Mouse (Mus musculus) thymus, postnatal 25 days (tissue): ENCODE measurements around the gene Foxf2.
A peak's percentile ranks its signal among the peaks of the same experiment; 100 is the strongest.

Source experiments
- DNase-seq: peaks from one replicate; pipeline ENCODE4 v3.0.0; 2022

Foxf2 gene

GRCm38 (mm10) chr13:31625333-31626101 is at the start of gene Foxf2:
TSS of gene Foxf2 (plus strand) at chr13:31625816.
- no peak for DNase-seq

GRCm38 (mm10) chr13:31576696-31577095 is 48.9 kb upstream of the Foxf2 start:
- no peak for DNase-seq

DNA sequence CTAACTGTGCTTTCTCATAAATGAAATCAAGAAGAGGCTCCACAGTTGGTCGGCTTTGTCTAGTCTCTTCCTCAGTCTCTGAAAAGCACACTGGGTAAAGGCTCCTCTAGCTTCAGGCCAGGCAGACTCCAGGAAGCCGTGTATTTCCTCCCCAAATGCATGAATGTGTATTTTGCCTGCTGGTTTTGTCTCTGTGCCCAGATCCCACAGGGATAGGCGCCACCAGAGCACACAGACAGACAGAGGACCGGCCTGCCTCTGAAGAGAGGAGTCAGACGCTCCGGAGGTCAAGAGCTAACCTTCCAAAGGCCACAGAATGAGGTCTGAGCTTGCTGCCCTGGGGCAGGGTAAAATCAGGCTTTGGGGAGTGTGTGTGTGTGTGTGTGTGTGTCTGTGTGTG is 48.0 kb upstream of the Foxf2 start:
- no peak for DNase-seq

DNA sequence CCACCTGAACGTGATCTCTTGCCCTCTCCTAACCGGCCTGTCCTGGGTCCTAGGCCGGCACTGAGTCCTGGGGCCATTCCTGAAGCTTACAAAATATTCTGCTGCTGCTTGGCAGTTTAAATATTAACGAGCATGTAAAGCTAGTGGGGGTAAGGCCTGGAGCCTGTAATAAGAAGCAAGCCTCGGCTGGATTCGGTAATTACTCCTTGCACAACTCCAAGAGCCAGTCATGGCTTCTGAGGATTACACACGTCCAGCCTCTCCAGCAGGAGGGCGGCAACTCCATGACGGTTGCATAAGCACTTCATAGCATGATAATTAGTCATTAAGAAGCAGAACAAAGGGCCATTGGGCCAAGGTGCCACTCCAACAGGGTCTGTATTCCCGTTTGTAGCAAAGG is 47.2 kb upstream of the Foxf2 start:
- DNase-seq: no peak

DNA sequence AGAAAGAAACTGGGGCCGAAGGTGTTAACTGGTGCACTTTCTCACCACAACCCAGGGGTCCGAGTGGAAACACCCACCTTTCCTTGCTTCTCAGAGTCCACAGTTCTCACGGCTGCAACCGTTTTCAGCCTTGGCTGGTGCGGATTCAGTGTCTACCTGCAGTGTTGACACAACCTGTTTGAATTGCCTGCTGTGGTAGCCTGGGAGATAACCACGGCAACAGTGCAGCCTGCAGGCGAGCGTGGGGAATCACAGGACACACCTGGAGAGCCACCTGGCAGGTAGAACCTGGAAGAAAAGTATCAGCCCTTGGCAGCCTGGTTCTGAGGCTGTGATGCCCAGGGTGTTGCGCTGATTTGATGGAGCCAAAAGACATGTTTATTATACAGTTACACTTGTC is 45.8 kb upstream of the Foxf2 start:
- DNase-seq: peak; percentile 3

GRCm38 (mm10) chr13:31587341-31587740 is 38.3 kb upstream of the Foxf2 start:
- no peak for DNase-seq

GRCm38 (mm10) chr13:31599576-31599975 is 26.0 kb upstream of the Foxf2 start:
- no peak for DNase-seq

DNA sequence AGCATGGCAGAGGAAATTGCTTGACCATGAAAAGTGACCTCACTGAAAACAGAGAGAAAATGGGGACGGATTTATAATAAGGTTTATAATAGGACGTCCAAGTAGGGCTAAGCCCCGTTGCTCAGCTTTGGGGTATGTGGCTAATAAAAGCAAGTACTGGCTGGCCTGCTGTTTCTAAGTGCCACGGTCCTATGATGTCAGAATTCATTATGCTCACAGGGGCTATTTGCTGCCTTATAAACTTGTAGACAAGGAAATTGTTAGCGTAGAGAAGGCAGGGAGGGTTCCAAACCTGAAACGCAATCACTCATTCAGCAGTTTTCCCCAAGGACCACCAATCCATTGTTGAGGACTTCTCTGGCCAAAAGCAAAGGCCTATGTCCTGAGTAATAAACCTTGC is 21.7 kb upstream of the Foxf2 start:
- DNase-seq: no peak

- DNase-seq: no peak
Measured at GRCm38 (mm10) chr13:31614724-31615465, 10.7 kb upstream of the Foxf2 start.

DNA sequence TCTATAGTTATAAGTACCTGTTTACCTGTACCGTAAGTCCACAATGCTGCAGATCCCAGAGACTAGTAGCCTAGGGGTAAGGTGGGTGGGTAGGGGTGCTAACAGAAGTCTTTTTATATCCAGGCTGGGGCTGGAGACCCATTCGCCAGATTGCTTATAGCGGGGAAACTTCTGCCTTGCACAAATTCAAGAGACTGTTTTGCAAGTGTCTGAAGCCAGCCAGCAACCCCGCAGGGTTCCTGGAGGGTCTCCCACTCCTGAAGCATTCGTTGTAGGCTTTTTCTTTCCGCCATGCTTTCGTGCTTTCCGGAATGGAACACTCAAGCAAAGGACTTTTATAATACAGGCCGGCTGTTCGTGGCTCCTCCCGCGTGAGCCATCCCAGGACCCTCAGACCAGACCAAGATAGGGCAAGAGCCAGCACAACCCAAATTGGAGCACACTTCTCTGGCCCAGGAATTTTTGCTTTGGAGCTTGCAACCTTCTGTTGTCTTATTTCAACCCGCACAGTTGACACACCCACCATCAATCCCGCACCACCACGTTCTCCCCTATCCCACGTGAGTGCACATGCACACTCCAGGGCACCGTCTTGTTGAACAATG is 10.0 kb upstream of the Foxf2 start:
- DNase-seq: no peak

DNA sequence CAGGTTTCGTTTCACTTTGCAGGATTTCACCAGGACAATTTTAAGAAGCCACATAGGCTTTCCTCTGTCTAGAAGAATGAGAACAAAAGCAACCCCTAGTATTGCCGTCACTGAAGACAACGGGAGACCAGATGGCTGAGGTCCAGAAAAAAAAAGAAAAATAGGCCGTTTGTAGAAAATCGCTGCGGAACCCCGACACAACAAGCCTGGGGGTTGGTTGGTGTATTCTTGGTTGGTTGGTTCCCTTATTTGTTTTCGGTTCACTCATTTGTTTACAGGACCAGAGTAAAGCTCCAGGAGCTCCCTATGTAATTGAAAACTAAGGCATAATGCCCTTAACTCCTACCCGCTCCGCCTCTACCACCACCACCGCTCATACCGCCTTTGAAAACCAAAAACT is 7.6 kb upstream of the Foxf2 start:
- no peak for DNase-seq

- DNase-seq: peak; percentile 38
Measured at GRCm38 (mm10) chr13:31618416-31618815, 7.2 kb upstream of the Foxf2 start.

- DNase-seq: no peak
Measured at GRCm38 (mm10) chr13:31618919-31619655, 6.5 kb upstream of the Foxf2 start.

- DNase-seq: no peak
Measured at GRCm38 (mm10) chr13:31619826-31620498, 5.7 kb upstream of the Foxf2 start.

DNA sequence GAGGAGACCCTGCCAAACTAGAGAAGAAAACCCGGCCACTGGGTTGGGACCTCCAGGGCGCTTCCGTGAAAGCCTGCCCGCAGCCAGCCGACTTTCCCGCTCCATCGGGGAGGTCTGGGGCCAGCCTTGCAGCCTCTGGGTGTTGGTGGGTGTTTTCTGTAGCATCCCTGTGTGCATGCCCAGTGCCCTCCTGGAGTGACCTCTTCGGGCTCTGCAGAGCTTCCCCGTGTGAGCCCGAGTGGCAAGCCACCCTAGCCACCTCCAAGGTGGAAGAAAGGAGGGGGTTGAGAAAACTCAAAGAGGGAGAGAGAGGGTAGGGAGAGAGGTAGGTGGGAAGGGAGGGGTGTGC is 5.1 kb upstream of the Foxf2 start:
- DNase-seq: no peak

- DNase-seq: no peak
Measured at GRCm38 (mm10) chr13:31620937-31621336, 4.7 kb upstream of the Foxf2 start.

DNA sequence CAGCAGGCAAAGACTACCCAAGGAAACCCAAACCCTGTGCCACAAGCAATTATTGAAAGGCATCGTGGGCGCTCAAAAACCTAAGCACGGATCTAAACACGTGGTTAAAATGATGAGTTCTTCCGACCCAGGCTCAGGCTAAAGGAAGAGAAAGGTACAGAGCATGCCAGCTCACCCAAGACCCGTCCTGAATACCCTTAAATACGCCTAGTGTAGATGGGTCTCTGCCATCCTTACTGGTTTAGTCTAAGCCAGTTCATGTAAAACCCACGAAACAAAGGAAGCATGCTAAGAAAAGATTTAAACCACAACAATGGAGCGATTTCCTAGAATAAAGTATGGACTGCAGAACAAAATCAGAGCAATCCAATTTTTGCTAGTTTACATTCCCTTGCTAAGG is 3.9 kb upstream of the Foxf2 start:
- no peak for DNase-seq

- no peak for DNase-seq
Measured at GRCm38 (mm10) chr13:31622371-31622770, 3.2 kb upstream of the Foxf2 start.

DNA sequence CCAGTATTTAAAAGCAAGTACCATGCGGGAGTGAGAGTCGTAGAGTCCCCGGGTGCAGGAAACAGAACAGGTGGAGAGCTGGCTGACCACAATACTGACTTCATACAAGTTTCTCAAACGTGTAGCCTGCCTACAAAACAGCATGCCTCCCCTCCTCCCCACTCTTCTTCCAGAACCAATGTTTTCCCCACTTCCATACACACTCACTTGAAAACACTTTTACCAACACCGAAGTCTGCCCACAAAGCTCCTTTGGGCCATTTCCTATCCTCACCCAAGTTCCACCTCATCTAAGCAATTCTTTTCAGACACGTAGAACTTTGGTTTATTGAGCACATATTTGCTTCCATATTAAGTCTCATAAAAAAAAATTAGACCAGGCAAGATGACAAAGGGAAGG is 2.3 kb upstream of the Foxf2 start:
- DNase-seq: no peak

DNA sequence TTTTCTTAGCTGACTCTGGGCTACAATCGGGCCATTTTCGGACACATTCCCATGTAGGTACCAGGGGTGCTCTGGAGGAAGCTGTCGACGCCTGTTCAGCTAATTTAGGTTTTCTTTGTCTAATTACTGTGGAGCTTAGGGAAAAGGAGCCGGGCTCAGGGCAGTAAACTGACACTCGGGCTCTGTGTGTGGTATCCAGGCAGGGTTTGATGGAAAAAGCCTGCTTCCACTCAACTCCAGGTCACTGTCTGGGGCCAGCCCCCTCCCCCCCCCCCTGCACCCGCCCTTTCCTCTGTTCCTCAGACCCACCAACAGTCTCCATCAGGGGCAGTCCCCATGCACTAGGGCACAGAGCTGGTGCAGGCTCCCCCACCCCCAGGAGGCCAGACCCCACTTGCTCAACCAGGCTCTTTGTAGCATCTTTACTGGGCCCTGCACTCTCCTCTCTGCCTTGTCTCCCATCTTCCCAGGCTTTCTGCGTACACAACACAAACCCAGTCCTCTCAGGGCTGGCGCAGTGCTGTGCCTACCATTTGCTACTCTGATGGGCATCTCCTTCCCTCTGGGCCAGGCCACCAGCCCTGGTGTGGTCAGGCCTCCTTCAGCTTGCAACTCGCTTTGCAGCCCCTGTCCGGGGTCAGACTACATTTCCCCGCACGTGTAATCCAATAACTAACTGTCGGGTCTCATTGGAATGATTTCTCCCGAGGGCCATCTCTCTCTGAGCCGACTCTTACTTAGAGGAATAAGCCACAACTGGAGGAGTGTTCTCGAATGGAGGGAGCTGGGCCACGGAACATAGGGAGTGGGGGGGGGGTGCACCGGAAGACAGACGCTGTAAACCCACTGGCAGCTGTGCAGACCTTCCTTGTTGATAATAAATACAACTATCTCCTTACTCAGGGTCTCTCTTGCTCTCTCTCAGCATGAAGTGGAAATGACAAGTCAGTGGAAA is 1.4 kb upstream of the Foxf2 start:
- DNase-seq: no peak

DNA sequence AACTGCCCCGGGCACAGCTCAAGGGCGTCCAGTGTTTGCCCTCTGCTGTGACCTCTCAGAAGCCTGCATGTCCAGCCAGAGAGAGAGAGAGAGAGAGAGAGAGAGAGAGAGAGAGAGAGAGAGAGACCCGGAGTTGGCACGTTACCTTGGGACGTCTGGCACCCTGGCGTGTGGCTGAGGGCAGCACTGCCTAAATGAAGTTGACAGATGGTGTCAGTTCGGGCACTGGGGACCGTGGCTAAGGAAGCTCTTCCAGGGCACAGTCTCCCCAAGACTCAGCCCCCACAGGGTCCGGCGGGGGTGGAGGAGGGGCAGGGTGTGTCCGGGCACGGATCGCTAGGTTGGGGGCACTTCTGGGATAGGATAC is 667 bp upstream of the Foxf2 start:
- no peak for DNase-seq
